Mouse (Mus musculus): ENCODE results near the gene 1810055G02Rik. TPM values are rescaled to one million over a fixed set of nuclear protein-coding genes. Genes with fewer than 3 reads are reported as not detected.
A peak's percentile ranks its signal among the peaks of the same experiment; 100 is the strongest.

Gene 1810055G02Rik
- polyA plus RNA-seq, 1 experiment from 2014 or later: 16.5 TPM

DNA sequence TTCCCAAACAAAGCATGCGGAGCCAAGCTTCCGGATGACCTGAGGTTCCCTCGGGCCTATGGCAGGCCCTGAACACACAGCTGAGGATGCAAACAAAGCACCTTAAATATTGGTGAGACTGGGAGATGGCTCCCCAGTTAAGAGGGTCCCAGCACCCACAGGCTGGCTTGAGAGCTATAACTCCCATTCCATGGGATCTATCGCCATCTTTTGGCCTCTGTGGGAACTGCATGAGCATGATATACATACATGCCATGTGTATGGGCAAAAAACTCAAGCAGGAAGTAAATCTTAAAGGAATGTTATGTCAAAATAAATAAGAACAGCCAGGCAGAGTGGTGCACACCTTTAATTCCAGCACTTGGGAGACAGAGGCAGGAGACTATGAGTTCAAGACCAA lies 15.8 kb downstream of the 1810055G02Rik start:
- no peak for ATAC-seq (ENCODE audit: low read depth)
- H3K27ac ChIP-seq (ENCODE audit: low read length): no peak overlapping the region
- no peak overlapping the region for H3K9ac ChIP-seq (ENCODE audit: low read depth, low read length)
- no peaks in the 10 kb centered on the region for H3K27me3 ChIP-seq (ENCODE audit: control insufficient read depth, insufficient read depth, low read depth, low read length)
- no peaks in the 10 kb centered on the region for H3K9me3 ChIP-seq (replicated peaks; ENCODE audit: control insufficient read depth, low read length)
- peaks cover 8% of the 10 kb centered on the region; the same call in 1 of the 2 replicates for H3K4me1 ChIP-seq (ENCODE audit: control insufficient read depth, low read depth, low read length)
- 70% methylated on average over 4 of the region's 4 CpGs for WGBS (ENCODE audit: insufficient replicate concordance)
- no peak overlapping the region for H3K4me3 ChIP-seq (ENCODE audit: low read depth, low read length)
- no peaks in the 10 kb centered on the region for H3K36me3 ChIP-seq (ENCODE audit: control insufficient read depth, insufficient read depth)
- H3K4me2 ChIP-seq (ENCODE audit: low read depth, low read length): no peak overlapping the region

DNA sequence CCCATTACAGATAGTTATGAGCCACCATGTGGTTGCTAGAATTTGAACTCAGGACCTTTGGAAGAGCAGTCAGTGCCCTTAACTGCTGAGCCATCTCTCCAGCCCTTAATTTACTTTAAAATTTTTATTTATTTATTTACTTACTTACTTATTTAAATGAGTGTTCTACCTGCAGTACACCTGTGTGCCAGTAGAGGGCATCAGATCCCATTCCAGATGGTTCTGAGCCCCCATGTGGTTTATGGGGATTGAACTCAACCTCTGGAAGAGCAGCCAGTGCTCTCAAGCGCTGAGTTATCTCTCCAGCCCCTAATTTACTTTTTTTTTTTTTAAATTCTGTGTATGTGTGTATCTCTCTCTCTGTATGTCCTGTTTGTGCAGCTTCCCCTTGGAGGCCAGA lies 16.7 kb downstream of the 1810055G02Rik start:
- no peaks in the 10 kb centered on the region for H3K9me3 ChIP-seq (replicated peaks; ENCODE audit: control insufficient read depth, low read length)
- WGBS (ENCODE audit: insufficient replicate concordance): 5% methylated on average over 1 of the region's 1 CpGs
- no peak for ATAC-seq (ENCODE audit: low read depth)
- H3K4me1 ChIP-seq (ENCODE audit: control insufficient read depth, low read depth, low read length): no peaks in the 10 kb centered on the region
- no peak overlapping the region for H3K9ac ChIP-seq (ENCODE audit: low read depth, low read length)
- H3K4me3 ChIP-seq (ENCODE audit: low read depth, low read length): no peak overlapping the region
- H3K27ac ChIP-seq (ENCODE audit: low read length): no peak overlapping the region
- H3K36me3 ChIP-seq (ENCODE audit: control insufficient read depth, insufficient read depth): no peaks in the 10 kb centered on the region
- H3K4me2 ChIP-seq (ENCODE audit: low read depth, low read length): no peak overlapping the region
- no peaks in the 10 kb centered on the region for H3K27me3 ChIP-seq (ENCODE audit: control insufficient read depth, insufficient read depth, low read depth, low read length)

GRCm38 (mm10) chr19:3728901-3729300 lies 20.8 kb downstream of the 1810055G02Rik start:
- H3K27ac ChIP-seq (ENCODE audit: low read length): no peak overlapping the region
- H3K4me1 ChIP-seq (ENCODE audit: control insufficient read depth, low read depth, low read length): no peaks in the 10 kb centered on the region
- no peak overlapping the region for H3K4me2 ChIP-seq (ENCODE audit: low read depth, low read length)
- no peaks in the 10 kb centered on the region for H3K36me3 ChIP-seq (ENCODE audit: control insufficient read depth, insufficient read depth)
- no peaks in the 10 kb centered on the region for H3K27me3 ChIP-seq (ENCODE audit: control insufficient read depth, insufficient read depth, low read depth, low read length)
- ATAC-seq (ENCODE audit: low read depth): no peak
- H3K9ac ChIP-seq (ENCODE audit: low read depth, low read length): no peak overlapping the region
- no peak overlapping the region for H3K4me3 ChIP-seq (ENCODE audit: low read depth, low read length)
- 38% methylated on average over 2 of the region's 2 CpGs for WGBS (ENCODE audit: insufficient replicate concordance)
- no peaks in the 10 kb centered on the region for H3K9me3 ChIP-seq (replicated peaks; ENCODE audit: control insufficient read depth, low read length)

GRCm38 (mm10) chr19:3730781-3731646 lies 22.9 kb downstream of the 1810055G02Rik start:
- no peaks in the 10 kb centered on the region for H3K4me1 ChIP-seq (ENCODE audit: control insufficient read depth, low read depth, low read length)
- H3K9ac ChIP-seq (ENCODE audit: low read depth, low read length): no peak overlapping the region
- H3K4me3 ChIP-seq (ENCODE audit: low read depth, low read length): no peak overlapping the region
- H3K27ac ChIP-seq (ENCODE audit: low read length): no peak overlapping the region
- ATAC-seq (ENCODE audit: low read depth): no peak
- H3K27me3 ChIP-seq (ENCODE audit: control insufficient read depth, insufficient read depth, low read depth, low read length): no peaks in the 10 kb centered on the region
- H3K9me3 ChIP-seq (replicated peaks; ENCODE audit: control insufficient read depth, low read length): no peaks in the 10 kb centered on the region
- no peak overlapping the region for H3K4me2 ChIP-seq (ENCODE audit: low read depth, low read length)
- no peaks in the 10 kb centered on the region for H3K36me3 ChIP-seq (ENCODE audit: control insufficient read depth, insufficient read depth)
- WGBS (ENCODE audit: insufficient replicate concordance): 59% methylated on average over 7 of the region's 7 CpGs

DNA sequence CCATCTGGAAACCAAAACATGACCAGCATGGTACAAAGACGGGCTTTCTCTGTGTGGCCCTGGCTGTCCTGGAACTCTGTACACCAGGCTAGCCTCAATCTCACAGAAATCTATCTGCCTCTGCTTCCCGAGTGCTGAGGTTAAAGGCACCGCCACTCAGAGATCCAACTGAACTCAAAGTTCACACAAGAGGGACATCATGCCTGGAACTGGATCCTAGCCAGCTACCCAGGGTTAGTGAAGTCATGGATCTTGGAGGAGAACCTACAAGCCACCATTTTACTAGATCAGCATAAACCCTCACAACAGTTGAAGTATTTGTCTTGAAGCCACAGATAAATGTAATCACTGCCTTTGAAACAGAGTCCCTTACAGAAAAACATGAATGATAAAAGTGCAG lies 27.9 kb downstream of the 1810055G02Rik start:
- no peak overlapping the region for H3K9ac ChIP-seq (ENCODE audit: low read depth, low read length)
- no peaks in the 10 kb centered on the region for H3K4me1 ChIP-seq (ENCODE audit: control insufficient read depth, low read depth, low read length)
- 55% methylated on average over 3 of the region's 3 CpGs for WGBS (ENCODE audit: insufficient replicate concordance)
- no peak for ATAC-seq (ENCODE audit: low read depth)
- H3K27me3 ChIP-seq (ENCODE audit: control insufficient read depth, insufficient read depth, low read depth, low read length): no peaks in the 10 kb centered on the region
- H3K9me3 ChIP-seq (replicated peaks; ENCODE audit: control insufficient read depth, low read length): no peaks in the 10 kb centered on the region
- H3K36me3 ChIP-seq (ENCODE audit: control insufficient read depth, insufficient read depth): no peaks in the 10 kb centered on the region
- no peak overlapping the region for H3K4me2 ChIP-seq (ENCODE audit: low read depth, low read length)
- no peak overlapping the region for H3K4me3 ChIP-seq (ENCODE audit: low read depth, low read length)
- H3K27ac ChIP-seq (ENCODE audit: low read length): no peak overlapping the region

DNA sequence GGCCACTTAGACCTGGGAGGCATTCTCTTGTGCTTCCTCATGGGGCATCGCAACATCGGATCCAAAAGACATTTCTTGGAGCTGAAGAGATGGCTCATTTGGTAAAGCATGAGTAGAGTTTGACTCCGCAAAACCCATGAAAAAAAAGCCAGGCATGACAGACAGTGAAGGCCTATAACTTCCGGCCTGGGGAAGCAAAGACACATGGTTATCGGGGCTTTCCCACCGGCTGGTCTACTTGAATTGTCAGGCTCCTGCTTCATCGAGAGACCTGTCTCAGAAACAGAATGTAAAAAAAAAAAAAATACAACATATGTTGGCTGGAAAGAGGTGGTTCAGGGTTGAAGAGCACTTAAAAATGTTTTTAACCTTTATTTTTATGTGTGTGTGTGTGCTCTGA lies 31.6 kb downstream of the 1810055G02Rik start:
- no peak overlapping the region for H3K4me3 ChIP-seq (ENCODE audit: low read depth, low read length)
- H3K36me3 ChIP-seq (ENCODE audit: control insufficient read depth, insufficient read depth): no peaks in the 10 kb centered on the region
- H3K9me3 ChIP-seq (replicated peaks; ENCODE audit: control insufficient read depth, low read length): no peaks in the 10 kb centered on the region
- no peaks in the 10 kb centered on the region; the same call in 1 of the 2 replicates for H3K4me1 ChIP-seq (ENCODE audit: control insufficient read depth, low read depth, low read length)
- H3K27ac ChIP-seq (ENCODE audit: low read length): no peak overlapping the region
- H3K27me3 ChIP-seq (ENCODE audit: control insufficient read depth, insufficient read depth, low read depth, low read length): no peaks in the 10 kb centered on the region
- H3K4me2 ChIP-seq (ENCODE audit: low read depth, low read length): no peak overlapping the region
- no peak for ATAC-seq (ENCODE audit: low read depth)
- H3K9ac ChIP-seq (ENCODE audit: low read depth, low read length): no peak overlapping the region
- 77% methylated on average over 7 of the region's 7 CpGs for WGBS (ENCODE audit: insufficient replicate concordance)

DNA sequence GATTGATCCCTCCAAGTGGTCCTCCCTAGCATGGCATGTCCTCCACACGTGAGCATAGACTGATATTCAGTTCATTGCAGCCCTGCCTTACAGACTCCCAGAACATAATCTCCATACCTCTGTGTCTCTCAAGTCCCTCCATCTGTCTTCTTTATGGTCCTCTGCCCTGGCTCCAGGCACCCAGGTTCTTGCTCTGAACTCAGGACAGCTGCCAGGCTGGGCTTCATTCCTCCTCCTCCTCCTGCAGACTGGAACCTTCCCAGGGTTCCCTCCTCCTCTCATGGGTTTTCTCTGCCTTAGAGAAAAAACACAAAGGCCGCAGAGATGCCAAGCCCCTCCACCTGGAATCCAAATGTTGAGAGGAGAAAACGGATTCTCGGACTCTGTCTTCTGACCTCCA lies 34.6 kb downstream of the 1810055G02Rik start:
- no peak overlapping the region for H3K27ac ChIP-seq (ENCODE audit: low read length)
- no peak for ATAC-seq (ENCODE audit: low read depth)
- peaks cover 3% of the 10 kb centered on the region for H3K9me3 ChIP-seq (replicated peaks; ENCODE audit: control insufficient read depth, low read length)
- no peak overlapping the region for H3K4me2 ChIP-seq (ENCODE audit: low read depth, low read length)
- no peaks in the 10 kb centered on the region for H3K36me3 ChIP-seq (ENCODE audit: control insufficient read depth, insufficient read depth)
- no peak overlapping the region for H3K4me3 ChIP-seq (ENCODE audit: low read depth, low read length)
- no peaks in the 10 kb centered on the region; the same call in 1 of the 2 replicates for H3K4me1 ChIP-seq (ENCODE audit: control insufficient read depth, low read depth, low read length)
- no peak overlapping the region for H3K9ac ChIP-seq (ENCODE audit: low read depth, low read length)
- no peaks in the 10 kb centered on the region for H3K27me3 ChIP-seq (ENCODE audit: control insufficient read depth, insufficient read depth, low read depth, low read length)
- 62% methylated on average over 4 of the region's 4 CpGs for WGBS (ENCODE audit: insufficient replicate concordance)

GRCm38 (mm10) chr19:3743362-3743761 lies 35.3 kb downstream of the 1810055G02Rik start:
- Histone ChIP-seq H3K9me3 (replicated peaks; ENCODE audit: control insufficient read depth, low read length) (peaks cover 3% of the 10 kb centered on the region), H3K27ac (ENCODE audit: low read length) (no peak overlapping the region), H3K4me2 (ENCODE audit: low read depth, low read length) (no peak overlapping the region), H3K27me3 (ENCODE audit: control insufficient read depth, insufficient read depth, low read depth, low read length) (no peaks in the 10 kb centered on the region), H3K36me3 (ENCODE audit: control insufficient read depth, insufficient read depth) (no peaks in the 10 kb centered on the region), H3K4me3 (ENCODE audit: low read depth, low read length) (no peak overlapping the region), H3K9ac (ENCODE audit: low read depth, low read length) (no peak overlapping the region), H3K4me1 (ENCODE audit: control insufficient read depth, low read depth, low read length) (no peaks in the 10 kb centered on the region; the same call in 1 of the 2 replicates)
- no peak for ATAC-seq (ENCODE audit: low read depth)
- WGBS (ENCODE audit: insufficient replicate concordance): 67% methylated on average over 7 of the region's 7 CpGs

- peaks cover 3% of the 10 kb centered on the region for H3K9me3 ChIP-seq (replicated peaks; ENCODE audit: control insufficient read depth, low read length)
- no peak overlapping the region for H3K27ac ChIP-seq (ENCODE audit: low read length)
- peak overlapping the region; percentile 45; the same call in 1 of the 2 replicates for H3K9ac ChIP-seq (ENCODE audit: low read depth, low read length)
- no peaks in the 10 kb centered on the region for H3K27me3 ChIP-seq (ENCODE audit: control insufficient read depth, insufficient read depth, low read depth, low read length)
- no peaks in the 10 kb centered on the region; the same call in 1 of the 2 replicates for H3K4me1 ChIP-seq (ENCODE audit: control insufficient read depth, low read depth, low read length)
- H3K4me3 ChIP-seq (ENCODE audit: low read depth, low read length): peak overlapping the region; percentile 58
- H3K36me3 ChIP-seq (ENCODE audit: control insufficient read depth, insufficient read depth): no peaks in the 10 kb centered on the region
- H3K4me2 ChIP-seq (ENCODE audit: low read depth, low read length): peak overlapping the region; percentile 73
- 6% methylated on average over 13 of the region's 13 CpGs for WGBS (ENCODE audit: insufficient replicate concordance)
- no peak for ATAC-seq (ENCODE audit: low read depth)
These were observed 35.9 kb downstream of the 1810055G02Rik start for GRCm38 (mm10) chr19:3743851-3744512.

Data from liver, embryonic 16.5 days (tissue).